Mouse (Mus musculus) heart, postnatal 10 days (tissue): Measurements from ENCODE around the gene Ccdc84. TPM values are rescaled to one million over a fixed set of nuclear protein-coding genes. Genes with fewer than 3 reads are reported as not detected.
"Not testable (repeated sequence)": the region's sequence is repeated elsewhere in the genome, so short reads cannot be mapped to it uniquely, and the experiment has no call there.

Experiments used
- DNase-seq, 2 experiments: peaks; one replicate each; pipeline ENCODE4 v3.0.0; 2021
- intact Hi-C: fragments of 180-260 bp; cut with DNase I; formaldehyde crosslinking; loops from one replicate; pipeline ENCODE4 v1.15.1; 2025
- total RNA-seq, 2 experiments: library from RNA; stranded (reverse); gene quantifications; 2 replicates each; pipeline ENCODE4 v1.2.3; 2021

Gene Ccdc84
- total RNA-seq, 2 experiments from 2014 or later, result 11.6 to 12.0 TPM

- DNase-seq, result no peak
- intact Hi-C loops, result no loop called here
Observed at GRCm38 (mm10) chr9:44410647-44411336, 7.6 kb downstream of the Ccdc84 start.

DNA sequence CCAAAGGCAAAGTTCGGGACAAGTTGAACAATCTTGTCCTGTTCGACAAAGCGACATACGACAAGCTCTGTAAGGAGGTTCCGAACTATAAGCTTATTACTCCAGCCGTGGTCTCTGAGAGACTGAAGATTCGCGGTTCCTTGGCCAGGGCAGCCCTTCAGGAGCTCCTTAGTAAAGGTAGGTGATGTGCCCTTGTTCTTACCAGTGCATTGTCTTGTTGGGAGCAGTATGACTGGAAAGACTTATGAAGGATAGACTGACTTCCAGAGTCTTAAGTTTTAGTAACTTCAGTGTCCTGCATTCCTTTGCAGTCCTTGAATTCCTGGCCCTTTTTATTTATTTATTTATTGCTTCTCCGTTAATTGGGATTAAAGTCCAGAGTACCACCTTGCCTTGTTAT lies 9.7 kb downstream of the Ccdc84 start:
- intact Hi-C loops, result not testable (repeated sequence)

DNA sequence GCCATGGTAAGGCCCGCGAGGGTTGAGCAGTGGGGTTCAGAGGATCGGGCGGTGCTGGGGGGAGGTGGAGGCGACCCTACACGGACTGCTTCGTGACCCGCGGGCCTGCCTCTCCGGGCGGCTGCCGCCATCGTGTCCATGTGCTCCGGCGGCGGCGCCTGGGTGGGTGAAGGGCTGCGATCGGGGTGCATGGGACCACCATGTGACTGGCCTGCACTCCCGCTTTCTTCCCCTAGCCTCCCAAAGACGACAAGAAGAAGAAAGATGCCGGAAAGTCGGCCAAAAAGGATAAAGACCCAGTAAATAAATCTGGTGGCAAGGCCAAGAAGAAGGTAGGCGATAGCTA lies 10.6 kb downstream of the Ccdc84 start:
- intact Hi-C loops, result no loop called here
- DNase-seq, result no peak

More for the DNA sequence above, 9.7 kb downstream of the Ccdc84 start:
- not testable (repeated sequence) for DNase-seq

- DNase-seq, result peak; percentile 96 to 97
- intact Hi-C loops, result no loop called here
Observed at GRCm38 (mm10) chr9:44406906-44407751, 11.2 kb downstream of the Ccdc84 start, which contains the start of the genes Rps25 and Trappc4. Gene Rps25 (plus strand): TSS chr9:44407139. Gene Trappc4 (minus strand): TSS chr9:44407600.

GRCm38 (mm10) chr9:44405011-44405410 lies 13.4 kb downstream of the Ccdc84 start:
- no peak for DNase-seq

GRCm38 (mm10) chr9:44401081-44401480 lies 17.3 kb downstream of the Ccdc84 start:
- intact Hi-C loops, result no loop called here
- peak; percentile 80 to 82 for DNase-seq

More at GRCm38 (mm10) chr9:44405011-44405410, 13.4 kb downstream of the Ccdc84 start:
- intact Hi-C loops, result no loop called here

GRCm38 (mm10) chr9:44399795-44400114 lies 18.6 kb downstream of the Ccdc84 start:
- intact Hi-C loops, result loop anchor here (10.0 kb wide), 1 partner anchor 415 kb away; no protein-coding TSS in a partner anchor
- DNase-seq, result peak; percentile 62 to 70

DNA sequence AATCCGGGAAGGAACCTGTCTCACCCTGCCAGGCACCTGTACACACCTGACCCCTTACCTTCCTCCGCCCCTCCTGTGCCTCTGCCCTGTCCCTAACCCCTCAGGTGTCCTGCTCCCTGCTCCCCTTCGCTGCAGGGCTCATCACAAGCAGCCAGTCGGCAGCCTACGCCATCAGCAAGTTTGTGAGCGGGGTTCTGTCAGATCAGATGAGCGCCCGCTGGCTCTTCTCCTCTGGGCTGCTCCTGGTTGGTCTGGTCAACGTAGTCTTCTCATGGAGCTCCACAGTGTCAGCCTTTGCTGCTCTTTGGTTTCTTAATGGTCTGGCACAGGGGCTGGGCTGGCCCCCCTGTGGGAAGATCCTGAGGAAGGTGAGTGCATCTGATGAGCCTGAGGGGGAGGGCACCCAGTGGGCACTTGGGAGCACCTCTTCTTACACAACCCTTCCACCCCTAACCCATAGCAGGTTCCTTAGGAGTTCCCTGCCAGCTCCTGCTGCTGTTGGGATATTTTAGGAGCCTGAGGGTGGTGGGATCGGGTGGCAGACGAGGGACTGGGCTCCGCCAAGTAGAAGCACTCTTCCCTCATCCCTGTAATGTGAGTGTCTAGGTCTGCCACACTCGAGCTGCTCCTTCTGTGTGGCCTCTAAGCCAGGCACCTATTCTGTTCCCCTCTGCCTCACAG lies 19.1 kb downstream of the Ccdc84 start:
- no peak for DNase-seq
- intact Hi-C loops, result loop anchor here (10.0 kb wide), 1 partner anchor 414 kb away; no protein-coding TSS in a partner anchor

DNA sequence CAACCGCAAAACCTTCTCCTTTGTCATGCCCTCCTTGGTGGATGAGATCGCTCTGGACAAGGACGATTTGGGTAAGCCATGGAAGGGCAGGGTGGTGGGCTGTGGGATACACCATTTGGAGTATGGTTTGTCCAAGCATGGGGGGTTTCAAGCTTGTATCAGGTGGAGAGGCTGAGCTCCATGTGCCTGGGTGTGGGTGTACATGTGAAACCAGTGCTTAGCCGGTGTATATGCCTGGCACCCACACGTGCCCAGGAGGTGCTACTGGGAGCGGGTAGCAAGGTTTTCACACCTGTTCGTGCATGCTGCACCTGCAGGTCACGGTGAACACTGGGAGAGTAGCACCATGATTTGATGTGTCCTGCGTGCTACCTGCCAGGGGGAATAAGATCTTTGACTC lies 19.8 kb downstream of the Ccdc84 start:
- DNase-seq, result no peak
- intact Hi-C loops, result loop anchor here (10.0 kb wide), 1 partner anchor 414 kb away; no protein-coding TSS in a partner anchor

GRCm38 (mm10) chr9:44398087-44398486 lies 20.3 kb downstream of the Ccdc84 start:
- DNase-seq, result no peak
- intact Hi-C loops, result loop anchor here (10.0 kb wide), 1 partner anchor 413 kb away; no protein-coding TSS in a partner anchor

DNA sequence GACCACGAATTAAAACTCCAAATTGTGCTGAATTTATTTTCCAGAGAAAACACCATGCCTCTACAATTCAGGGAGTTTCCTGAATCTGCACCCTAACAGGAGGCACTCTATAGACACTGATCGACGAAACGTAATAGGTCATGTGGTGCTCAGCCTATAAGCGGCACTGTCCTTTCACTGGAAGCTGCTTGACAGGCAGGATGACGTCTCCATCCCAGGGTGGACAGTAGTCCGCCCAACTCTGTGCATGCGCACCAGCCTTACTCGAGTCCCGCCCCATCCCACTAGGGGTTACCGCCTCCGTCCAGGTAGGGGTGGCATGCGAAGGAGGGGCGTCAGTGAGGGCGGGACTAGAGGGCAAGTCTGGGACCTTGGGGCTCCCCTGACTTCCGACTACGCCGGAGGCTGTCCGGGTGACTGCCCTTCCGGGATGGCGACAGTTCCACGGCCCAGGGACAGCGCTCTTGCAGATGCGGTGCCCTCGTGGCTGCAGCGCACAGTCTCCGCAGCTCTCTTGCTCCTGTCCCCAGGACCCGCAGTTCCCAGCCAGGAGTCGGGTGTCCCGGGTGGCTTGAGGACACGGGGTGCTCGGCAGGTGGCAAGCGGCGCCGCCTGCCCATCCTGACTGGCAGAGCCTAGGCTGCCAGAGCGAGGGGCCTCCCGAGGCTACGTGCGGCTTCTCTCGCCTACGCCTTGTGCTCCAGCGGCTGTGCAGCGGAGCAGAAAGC lies 21.5 kb downstream of the Ccdc84 start, which contains the start of gene Slc37a4:
Gene Slc37a4, plus strand, starts transcription at position 169 of the 728 bp plus-strand sequence.
- DNase-seq, result peak; percentile 96 to 97
- intact Hi-C loops, result loop anchor here (10.0 kb wide), 1 partner anchor 412 kb away; no protein-coding TSS in a partner anchor

- intact Hi-C loops, result loop anchor here (5.0 to 10.0 kb wide), 4 partner anchors 99 to 407 kb away; no protein-coding TSS in a partner anchor
- peak; percentile 77 to 86 for DNase-seq
Observed at GRCm38 (mm10) chr9:44391466-44391865, 26.9 kb downstream of the Ccdc84 start.

DNA sequence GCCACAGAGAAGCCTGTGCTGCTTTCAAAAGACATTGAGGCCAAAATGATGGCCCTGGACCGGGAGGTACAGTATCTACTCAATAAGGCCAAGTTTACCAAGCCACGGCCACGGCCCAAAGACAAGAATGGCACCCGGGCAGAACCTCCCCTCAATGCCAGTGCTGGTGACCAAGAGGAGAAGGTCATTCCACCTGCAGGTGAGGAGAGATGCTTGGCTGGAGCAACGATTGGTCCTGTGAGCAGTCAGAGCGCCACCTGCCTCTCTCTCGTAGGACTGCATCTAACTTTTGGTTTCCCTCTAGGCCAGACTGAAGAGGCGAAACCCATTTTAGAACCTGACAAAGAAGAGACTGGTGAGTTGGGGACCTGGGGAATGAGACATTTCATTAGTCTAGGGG lies 29.1 kb downstream of the Ccdc84 start:
- intact Hi-C loops, result no loop called here

DNA sequence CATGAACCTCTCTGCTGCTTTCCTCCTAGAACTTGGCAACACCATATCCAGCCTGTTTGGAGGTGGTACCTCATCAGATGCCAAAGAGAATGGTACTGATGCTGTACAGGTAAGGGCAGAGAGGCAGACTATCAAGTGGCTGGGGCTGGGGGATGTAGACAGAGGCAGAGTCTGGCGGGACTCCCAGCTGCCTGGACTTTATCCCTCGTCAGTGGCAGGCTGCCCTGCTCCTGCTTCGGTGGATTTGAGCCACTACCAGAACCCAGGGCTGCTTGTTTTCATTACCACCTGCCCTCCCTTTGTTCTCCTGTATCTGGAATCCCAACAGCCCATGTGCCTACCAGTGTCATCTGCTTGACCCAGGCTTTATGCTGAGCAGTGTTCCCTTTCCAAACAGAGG lies 31.1 kb downstream of the Ccdc84 start:
- intact Hi-C loops, result no loop called here
- no peak for DNase-seq

More for the DNA sequence above, 29.1 kb downstream of the Ccdc84 start:
- peak; percentile 42 to 65 for DNase-seq

DNA sequence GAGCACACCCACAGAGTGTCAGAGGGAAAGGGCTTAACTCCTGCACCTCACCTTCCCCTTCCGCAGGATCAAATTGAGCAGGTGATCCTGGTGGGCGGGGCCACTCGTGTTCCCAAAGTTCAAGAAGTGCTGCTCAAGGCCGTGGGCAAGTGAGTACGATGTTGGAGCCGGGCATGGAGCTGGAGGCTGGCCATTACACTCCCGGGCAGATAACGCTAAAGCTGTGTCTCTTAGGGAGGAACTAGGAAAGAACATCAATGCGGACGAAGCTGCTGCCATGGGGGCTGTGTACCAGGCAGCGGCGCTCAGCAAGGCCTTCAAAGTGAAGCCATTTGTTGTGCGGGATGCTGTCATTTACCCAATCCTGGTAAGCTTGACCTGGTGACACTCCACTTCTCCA lies 33.8 kb downstream of the Ccdc84 start:
- intact Hi-C loops, result no loop called here
- no peak for DNase-seq

GRCm38 (mm10) chr9:44379862-44380261 lies 38.5 kb downstream of the Ccdc84 start:
- intact Hi-C loops, result no loop called here
- DNase-seq, result no peak

DNA sequence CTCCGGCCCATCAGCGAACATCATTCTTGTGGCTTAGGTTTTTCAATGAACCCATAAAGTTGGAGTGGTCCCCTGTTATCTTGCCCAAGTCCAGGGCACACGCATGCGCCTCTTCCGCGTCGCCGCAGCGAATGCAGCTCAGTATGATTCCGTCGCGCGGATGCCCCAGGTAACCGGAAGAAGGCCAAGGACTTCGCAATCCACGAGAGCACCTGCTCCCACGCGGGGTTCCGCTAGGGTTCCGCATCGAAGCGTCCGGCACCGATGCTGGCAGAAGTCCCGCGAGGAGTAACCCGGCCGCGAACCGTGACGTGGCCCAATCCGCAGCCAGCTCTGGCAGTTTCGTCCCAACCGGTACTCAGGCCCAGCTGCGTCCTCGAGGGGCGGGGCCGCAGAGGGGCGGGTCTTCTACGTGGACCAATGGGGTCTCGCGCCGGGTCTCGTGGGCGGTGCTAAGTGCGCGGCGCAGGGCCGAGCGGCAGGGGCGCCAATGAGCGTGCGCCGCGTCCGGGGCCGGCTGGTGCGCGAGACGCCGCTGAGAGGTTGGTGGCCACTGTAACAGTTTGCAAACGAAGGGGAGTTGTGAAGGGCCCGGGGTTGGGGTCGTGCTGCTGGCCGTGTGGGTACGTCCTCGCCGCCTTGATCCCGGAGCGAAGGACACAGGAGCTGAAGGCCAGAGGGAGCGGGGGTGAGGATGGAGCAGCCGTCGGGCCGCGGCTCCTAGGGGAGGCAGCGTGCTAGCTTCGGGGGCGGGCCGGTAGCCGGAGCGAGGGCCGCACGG lies 39.1 kb downstream of the Ccdc84 start, which contains the start of gene Hyou1:
Gene Hyou1, plus strand, starts transcription at position 437 of the 781 bp plus-strand sequence.
- DNase-seq, result peak; percentile 99 to 100

GRCm38 (mm10) chr9:44378153-44378730 lies 40.1 kb downstream of the Ccdc84 start:
- DNase-seq, result no peak
- intact Hi-C loops, result no loop called here

More for the DNA sequence above, 39.1 kb downstream of the Ccdc84 start, which contains the start of gene Hyou1:
- intact Hi-C loops, result no loop called here

DNA sequence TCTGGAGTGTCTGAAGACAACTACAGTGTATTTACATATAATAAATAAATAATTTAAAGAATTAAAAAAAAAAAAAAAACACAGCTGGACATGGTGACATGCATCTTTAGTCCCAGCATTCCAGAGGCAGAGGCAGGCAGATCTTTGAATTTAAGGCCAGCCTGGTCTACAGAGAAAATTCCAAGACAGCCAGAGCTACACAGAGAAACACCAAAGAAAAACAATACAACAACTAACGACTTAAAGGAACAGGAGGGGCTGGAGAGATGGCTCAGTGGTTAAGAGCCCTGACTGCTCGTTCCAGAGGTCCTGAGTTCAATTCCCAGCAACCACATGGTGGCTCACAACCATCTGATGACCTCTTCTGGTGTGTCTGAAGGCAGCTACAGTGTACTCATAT lies 41.0 kb downstream of the Ccdc84 start:
- intact Hi-C loops, DNase-seq: not testable (repeated sequence)
